Comparison of ENCODE assay signal across 1 mouse cellular context in genomic region chr17:36835591-36836426, GRCm38 (mm10).
TF ChIP-seq lines count a peak whose summit lies in the region.

No protein-coding gene starts in this region.

TF ChIP-seq in C2C12, 6 proteins besides CTCF, POLR2A, EP300 and RAD21:
- TF ChIP-seq MYOG (IDR thresholded peaks at IDR 0.05; ENCODE audit: control insufficient read depth, extremely low read depth, insufficient read length) (no peak), MAX (IDR thresholded peaks at IDR 0.05) (no peak), FOSL1 (IDR thresholded peaks at IDR 0.05; ENCODE audit: insufficient read depth, low read length, poor library complexity, severe bottlenecking) (no peak), USF1 (IDR thresholded peaks at IDR 0.05; ENCODE audit: low read depth) (no peak), MYOD1 (IDR thresholded peaks at IDR 0.05; ENCODE audit: control insufficient read depth, insufficient read length, low read depth) (no peak), CEBPB (IDR thresholded peaks at IDR 0.05; ENCODE audit: low read depth) (no peak)
